Mouse (Mus musculus) forebrain, postnatal 0 days (tissue): ENCODE results near the gene Stag3. TPM values are rescaled to one million over a fixed set of nuclear protein-coding genes. Genes with fewer than 3 reads are reported as not detected.
A peak's percentile ranks its signal among the peaks of the same experiment; 100 is the strongest.

ENCODE experiments used
- ATAC-seq: fragments of 200-750 bp; cut with Nextera tagmentation; 2 replicates; pipeline ENCODE4 v1.8.0; 2017; ENCODE audit warnings: mild to moderate bottlenecking, moderate library complexity
- DNase-seq: peaks from one replicate; pipeline ENCODE4 v3.0.0-alpha.2; 2015
- H3K27ac ChIP-seq: fragments of 300-500 bp; sonication (generic); 2 replicates; pipeline ENCODE4 v1.5.1; 2014; ENCODE audit warnings: low read depth, mild to moderate bottlenecking, antibody characterized with exemption, low read length, moderate library complexity, mixed read lengths
- H3K27me3 ChIP-seq: fragments of 300-500 bp; sonication (generic); 2 replicates; pipeline ENCODE4 v1.6.1; 2014; ENCODE audit warnings: mild to moderate bottlenecking, low read length, mixed read lengths; ENCODE audit not compliant: insufficient read depth
- H3K36me3 ChIP-seq: fragments of 300-500 bp; sonication (generic); 2 replicates; pipeline ENCODE4 v1.6.1; 2014; ENCODE audit warnings: mild to moderate bottlenecking, moderate library complexity; ENCODE audit not compliant: insufficient read depth
- H3K4me1 ChIP-seq: fragments of 300-500 bp; sonication (generic); 2 replicates; pipeline ENCODE4 v1.6.1; 2014; ENCODE audit warnings: antibody characterized with exemption; ENCODE audit not compliant: insufficient read depth
- H3K4me2 ChIP-seq: fragments of 300-500 bp; sonication (generic); 2 replicates; pipeline ENCODE4 v1.6.1; 2014; ENCODE audit warnings: low read depth, mild to moderate bottlenecking, moderate library complexity
- H3K4me3 ChIP-seq: fragments of 300-500 bp; sonication (generic); 2 replicates; pipeline ENCODE4 v1.5.1; 2014; ENCODE audit warnings: low read depth, low read length, mixed read lengths
- H3K9ac ChIP-seq: fragments of 300-500 bp; sonication (generic); 2 replicates; pipeline ENCODE4 v1.6.1; 2014; ENCODE audit warnings: mild to moderate bottlenecking
- H3K9me3 ChIP-seq: fragments of 300-500 bp; sonication (generic); 2 replicates; pipeline ENCODE4 v1.6.1; 2016; ENCODE audit warnings: low read length
- CTCF ChIP-seq: sonication (generic); IDR thresholded peaks from 2 replicates; pipeline ENCODE4 v1.5.1; 2016; ENCODE audit warnings: antibody characterized with exemption, control low read depth, low read depth
- WGBS: fragments of 180-500 bp; shearing (Covaris S2); extraction: QIAGEN DNeasy Blood & Tissue Kit; methylation state at CpG from one replicate; pipeline ENCODE4 v1.1.7; 2014; 5-methylcytosine and 5-hydroxymethylcytosine counted together
- polyA plus RNA-seq: library from polyadenylated mRNA; unstranded; fragments of >200 nt; fragmentation: Nextera tagmentation; extraction: Ambion mirVana; gene quantifications from 2 replicates; pipeline ENCODE4 v1.2.1, GENCODE M21; 2015
- total RNA-seq: library from RNA; depleted of rRNA; stranded (reverse); fragments of >200 nt; gene quantifications from 2 replicates; pipeline ENCODE4 v1.2.3, GENCODE M21; 2014; rRNA removed

Stag3 gene
- total RNA-seq (12.0 and 16.9 TPM in 2 replicates), polyA plus RNA-seq (4.1 and 5.5 TPM in 2 replicates)

DNA sequence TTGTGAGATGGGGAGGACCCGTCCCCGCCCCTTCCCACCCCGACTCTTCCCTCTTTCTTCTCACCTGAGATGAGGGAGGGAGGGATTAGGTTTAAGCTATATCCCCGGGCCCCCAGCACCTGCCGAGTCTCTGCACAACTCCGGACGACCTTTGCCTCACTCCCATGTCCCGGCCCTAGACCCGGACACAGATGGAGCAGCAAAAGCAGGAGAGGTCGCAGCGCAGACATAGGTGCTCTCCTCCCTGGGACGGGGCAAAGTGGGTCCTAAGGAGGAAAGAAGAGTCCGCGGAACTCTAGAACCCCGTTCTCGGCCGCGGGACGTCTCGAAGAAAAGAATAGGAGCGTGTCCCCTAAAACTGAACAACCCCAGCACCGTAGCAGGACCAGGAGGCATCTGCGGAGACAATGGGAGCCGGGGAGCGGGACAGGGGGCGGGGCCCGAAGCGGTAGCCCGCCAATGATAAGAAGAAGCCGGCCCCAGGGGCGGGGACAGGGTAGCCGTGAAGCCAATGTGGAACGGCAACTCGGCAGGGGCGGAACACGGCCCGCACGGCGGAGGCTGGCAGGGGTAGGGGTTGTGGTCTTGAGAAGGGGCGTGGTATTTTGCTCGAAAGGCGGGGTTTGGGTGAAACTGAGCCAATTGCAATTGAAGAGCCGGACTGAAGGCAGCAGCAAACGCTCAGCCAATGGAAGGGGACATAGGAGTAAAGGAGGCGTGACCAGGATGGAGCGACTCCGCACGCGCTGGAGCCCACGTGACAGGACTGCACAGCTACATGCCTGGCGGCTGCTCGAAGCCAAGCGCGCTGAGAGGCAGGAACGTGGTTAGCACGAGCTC lies at the start of gene Stag3, which contains the start of the genes Gm43720 and Gpc2:
TSS of gene Stag3 (plus strand) at position 656 of the 840 bp plus-strand sequence.
TSS of gene Gm43720 (minus strand) at position 374 of the 840 bp plus-strand sequence.
TSS of gene Gpc2 (minus strand) at position 421 of the 840 bp plus-strand sequence.
- Histone ChIP-seq H3K4me1 (peaks cover 28% of the 10 kb centered on the region; the same call in 1 of the 2 replicates), H3K4me3 (peak within 1 kb of the TSS; percentile 70), H3K27ac (peak within 1 kb of the TSS; percentile 74), H3K9ac (peak within 1 kb of the TSS; percentile 64), H3K27me3 (no peaks in the 10 kb centered on the region), H3K36me3 (peaks cover 10% of the 10 kb centered on the region; the same call in 1 of the 2 replicates), H3K4me2 (peak within 1 kb of the TSS; percentile 61), H3K9me3 (no peaks in the 10 kb centered on the region)
- 3% methylated on average over 56 of the region's 56 CpGs for WGBS
- peak; percentile 98 for ATAC-seq
- TF ChIP-seq CTCF, result peak; percentile 19; the same call in 1 of the 2 replicates
- peak; percentile 99 for DNase-seq

DNA sequence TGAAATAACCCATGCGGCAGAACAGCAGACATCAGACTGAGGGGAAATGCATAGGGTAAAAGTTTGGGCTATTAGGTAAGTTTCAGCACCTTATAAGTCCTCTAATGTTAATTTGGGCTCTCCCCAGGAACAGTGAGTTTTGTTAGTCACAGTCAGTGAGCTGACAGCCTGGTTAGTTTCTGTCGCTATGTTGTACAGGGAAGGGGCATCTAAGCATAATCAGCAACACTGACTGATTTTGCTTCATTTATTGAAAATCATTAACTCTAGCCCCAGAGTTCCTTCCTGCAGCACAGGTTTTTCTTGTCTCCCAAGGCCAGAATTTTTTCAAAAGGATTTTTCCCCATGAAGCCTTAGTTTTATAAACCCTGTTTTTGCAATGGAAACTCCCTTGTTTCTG lies 46.3 kb upstream of the Stag3 start:
- Histone ChIP-seq H3K9me3 (no peaks in the 10 kb centered on the region), H3K9ac (no peak overlapping the region), H3K27me3 (no peaks in the 10 kb centered on the region), H3K36me3 (no peaks in the 10 kb centered on the region), H3K27ac (no peak overlapping the region), H3K4me1 (no peaks in the 10 kb centered on the region), H3K4me3 (no peak overlapping the region), H3K4me2 (no peak overlapping the region)
- TF ChIP-seq CTCF, result no peak
- ATAC-seq (no peak), DNase-seq (no peak)
- WGBS, result 83% methylated on average over 2 of the region's 2 CpGs

DNA sequence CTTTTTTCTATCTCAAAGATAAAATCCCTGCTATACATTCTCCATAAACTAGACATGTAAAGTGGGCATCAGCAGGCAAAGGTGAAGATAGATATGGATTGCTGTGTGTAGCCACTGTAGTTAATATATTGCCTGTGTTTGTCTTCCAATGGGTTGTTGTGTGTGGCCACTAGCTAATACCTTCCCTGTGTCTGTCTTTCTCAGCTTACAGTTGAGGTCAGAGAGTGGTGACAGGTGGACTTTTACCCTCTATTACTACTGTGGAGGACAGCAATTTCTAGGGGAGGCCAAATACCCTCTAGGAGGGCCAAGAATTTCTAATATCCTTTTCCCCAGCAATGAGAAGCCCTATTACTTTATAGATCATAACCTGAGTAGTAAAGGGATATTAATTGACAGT lies 45.8 kb upstream of the Stag3 start:
- H3K9me3 ChIP-seq, result no peaks in the 10 kb centered on the region
- H3K27ac ChIP-seq, result no peak overlapping the region
- H3K4me1 ChIP-seq, result no peaks in the 10 kb centered on the region
- H3K36me3 ChIP-seq, result no peaks in the 10 kb centered on the region
- H3K9ac ChIP-seq, result no peak overlapping the region
- no peak for DNase-seq
- TF ChIP-seq CTCF, result no peak
- no peak overlapping the region for H3K4me3 ChIP-seq
- no peak for ATAC-seq
- H3K27me3 ChIP-seq, result no peaks in the 10 kb centered on the region
- H3K4me2 ChIP-seq, result no peak overlapping the region

GRCm38 (mm10) chr5:138241511-138241910 lies 38.5 kb upstream of the Stag3 start:
- Histone ChIP-seq H3K27ac (no peak overlapping the region), H3K9ac (no peak overlapping the region), H3K4me3 (no peak overlapping the region), H3K9me3 (no peaks in the 10 kb centered on the region), H3K4me2 (no peak overlapping the region), H3K36me3 (no peaks in the 10 kb centered on the region), H3K4me1 (no peaks in the 10 kb centered on the region), H3K27me3 (no peaks in the 10 kb centered on the region)
- WGBS, result 61% methylated on average over 2 of the region's 2 CpGs
- no peak for TF ChIP-seq CTCF
- ATAC-seq (no peak), DNase-seq (no peak)

DNA sequence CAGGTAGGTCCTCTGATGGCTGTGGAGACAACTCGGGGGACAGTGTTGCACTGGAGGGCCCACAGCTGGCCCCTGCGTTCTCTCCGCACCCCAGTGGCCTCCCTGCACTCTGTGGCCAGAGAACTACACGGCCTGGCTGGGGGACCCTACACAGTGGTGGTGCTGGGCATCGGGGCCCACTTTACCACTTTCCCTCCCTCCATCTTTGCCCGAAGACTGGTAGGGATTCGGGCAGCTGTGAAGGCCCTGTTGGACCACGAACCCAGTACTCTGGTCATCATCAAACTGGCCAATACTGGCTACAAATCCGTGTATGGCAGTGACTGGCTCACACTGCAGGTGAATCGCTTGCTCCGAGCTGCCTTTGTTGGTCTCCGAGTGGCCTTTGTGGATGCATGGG lies 28.9 kb upstream of the Stag3 start:
- no peak for TF ChIP-seq CTCF
- Histone ChIP-seq H3K9me3 (no peaks in the 10 kb centered on the region), H3K9ac (no peak overlapping the region), H3K4me1 (peaks cover 5% of the 10 kb centered on the region), H3K27me3 (no peaks in the 10 kb centered on the region), H3K4me2 (no peak overlapping the region), H3K4me3 (no peak overlapping the region), H3K27ac (no peak overlapping the region), H3K36me3 (no peaks in the 10 kb centered on the region)
- WGBS, result 86% methylated on average over 12 of the region's 12 CpGs
- ATAC-seq (no peak), DNase-seq (no peak)

DNA sequence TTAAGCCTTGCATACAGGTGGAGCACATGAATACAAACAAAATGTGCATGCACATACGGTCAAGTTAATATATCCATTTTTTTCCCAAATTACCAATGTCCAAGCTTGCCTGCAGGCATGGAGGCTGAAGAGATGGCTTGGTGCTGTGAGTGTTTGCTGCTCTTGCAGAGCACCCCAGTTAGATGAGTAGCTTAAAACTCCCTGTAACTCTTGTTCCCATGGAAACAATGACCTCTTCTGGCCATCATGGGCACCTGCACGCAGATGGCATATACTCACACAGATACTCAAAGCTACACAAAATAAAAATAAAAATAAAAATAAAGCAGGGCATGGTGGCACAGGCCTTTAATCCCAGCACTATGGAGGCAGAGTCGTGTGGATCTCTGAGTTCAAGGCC lies 27.0 kb upstream of the Stag3 start:
- H3K4me2 ChIP-seq, result no peak overlapping the region
- H3K9ac ChIP-seq, result no peak overlapping the region
- ATAC-seq, result no peak
- TF ChIP-seq CTCF, result no peak
- H3K27me3 ChIP-seq, result no peaks in the 10 kb centered on the region
- H3K36me3 ChIP-seq, result no peaks in the 10 kb centered on the region
- DNase-seq, result no peak
- peaks cover 5% of the 10 kb centered on the region for H3K4me1 ChIP-seq
- H3K9me3 ChIP-seq, result no peaks in the 10 kb centered on the region
- WGBS, result 94% methylated on average over 3 of the region's 3 CpGs
- no peak overlapping the region for H3K27ac ChIP-seq
- no peak overlapping the region for H3K4me3 ChIP-seq
